Mouse (Mus musculus) olfactory bulb, adult 2 months (tissue): ENCODE measurements around the gene Galnt2. TPM values are rescaled to one million over a fixed set of nuclear protein-coding genes. Genes with fewer than 3 reads are reported as not detected.

Experiments
- H3K27ac ChIP-seq: fragments of 200-500 bp; 2 replicates; pipeline ENCODE4 v1.5.1; 2012; ENCODE audit warnings: low read depth, low read length; ENCODE audit not compliant: insufficient read depth
- H3K4me1 ChIP-seq: fragments of 200-500 bp; 2 replicates; pipeline ENCODE4 v1.6.1; 2012; ENCODE audit warnings: low read length; ENCODE audit not compliant: control insufficient read depth, insufficient read depth
- H3K4me3 ChIP-seq: fragments of 200-500 bp; 2 replicates; pipeline ENCODE4 v1.5.1; 2012; ENCODE audit warnings: mild to moderate bottlenecking, low read depth, low read length, moderate library complexity; ENCODE audit not compliant: insufficient read depth
- CTCF ChIP-seq: fragments of 200-500 bp; IDR thresholded peaks from 2 replicates; pipeline ENCODE4 v1.5.1; 2012; ENCODE audit warnings: low read depth, mild to moderate bottlenecking, low read length, moderate library complexity; ENCODE audit not compliant: insufficient read depth
- POLR2A ChIP-seq: fragments of 200-500 bp; IDR thresholded peaks from 2 replicates; pipeline ENCODE4 v1.6.1; 2012; ENCODE audit warnings: mild to moderate bottlenecking, low read depth, low read length, moderate library complexity; ENCODE audit not compliant: insufficient read depth
- WGBS: fragments of 180-500 bp; shearing (Covaris S2); methylation state at CpG from one replicate; pipeline ENCODE4 v1.1.7; 2018; 5-methylcytosine and 5-hydroxymethylcytosine counted together
- polyA plus RNA-seq: library from polyadenylated mRNA; stranded (reverse); fragments of >200 nt; gene quantifications from 2 replicates; pipeline ENCODE4 v1.2.4, GENCODE M21; 2012; ENCODE audit warnings: low replicate concordance; ENCODE audit not compliant: missing spikeins, insufficient read depth, insufficient read length

The Galnt2 gene
- polyA plus RNA-seq, 1 experiment, result not detected

- H3K4me1 ChIP-seq, result peaks cover 41% of the 10 kb centered on the region
- no peak overlapping the region for H3K4me3 ChIP-seq
- TF ChIP-seq POLR2A (no peak), CTCF (no peak)
- no peak overlapping the region for H3K27ac ChIP-seq
- 68% methylated on average over 15 of the region's 15 CpGs for WGBS
These were observed 72.2 kb downstream of the Galnt2 start for GRCm38 (mm10) chr8:124303211-124303902.

GRCm38 (mm10) chr8:124304141-124304540 is 73.0 kb downstream of the Galnt2 start:
- 77% methylated on average over 4 of the region's 4 CpGs for WGBS
- H3K27ac ChIP-seq, result no peak overlapping the region
- TF ChIP-seq CTCF (no peak), POLR2A (no peak)
- no peak overlapping the region for H3K4me3 ChIP-seq
- H3K4me1 ChIP-seq, result peaks cover 41% of the 10 kb centered on the region

GRCm38 (mm10) chr8:124306574-124306973 is 75.4 kb downstream of the Galnt2 start:
- Histone ChIP-seq H3K27ac (no peak overlapping the region), H3K4me1 (peaks cover 30% of the 10 kb centered on the region), H3K4me3 (no peak overlapping the region)
- 64% methylated on average over 7 of the region's 7 CpGs for whole genome bisulfite sequencing
- TF ChIP-seq CTCF, result no peak
- TF ChIP-seq POLR2A, result no peak

- 93% methylated on average over 10 of the region's 10 CpGs for WGBS
- Histone ChIP-seq H3K27ac (no peak overlapping the region), H3K4me1 (peaks cover 30% of the 10 kb centered on the region), H3K4me3 (no peak overlapping the region)
- TF ChIP-seq CTCF (no peak), POLR2A (no peak)
These were observed 76.5 kb downstream of the Galnt2 start for GRCm38 (mm10) chr8:124307700-124308099.

GRCm38 (mm10) chr8:124310509-124310908 is 79.3 kb downstream of the Galnt2 start:
- no peak overlapping the region for H3K27ac ChIP-seq
- WGBS, result 95% methylated on average over 13 of the region's 13 CpGs
- TF ChIP-seq POLR2A (no peak), CTCF (no peak)
- peaks cover 21% of the 10 kb centered on the region for H3K4me1 ChIP-seq
- H3K4me3 ChIP-seq, result no peak overlapping the region

GRCm38 (mm10) chr8:124311111-124311510 is 79.9 kb downstream of the Galnt2 start:
- no peak overlapping the region for H3K27ac ChIP-seq
- H3K4me3 ChIP-seq, result no peak overlapping the region
- TF ChIP-seq POLR2A (no peak), CTCF (no peak)
- 93% methylated on average over 6 of the region's 6 CpGs for whole genome bisulfite sequencing
- peaks cover 25% of the 10 kb centered on the region for H3K4me1 ChIP-seq

- 90% methylated on average over 17 of the region's 17 CpGs for WGBS
- peaks cover 31% of the 10 kb centered on the region for H3K4me1 ChIP-seq
- H3K4me3 ChIP-seq, result no peak overlapping the region
- TF ChIP-seq POLR2A, result no peak
- no peak for TF ChIP-seq CTCF
- no peak overlapping the region for H3K27ac ChIP-seq
These were observed 80.5 kb downstream of the Galnt2 start for GRCm38 (mm10) chr8:124311723-124312122.

- WGBS, result 93% methylated on average over 10 of the region's 10 CpGs
- no peak overlapping the region for H3K4me3 ChIP-seq
These were observed 81.0 kb downstream of the Galnt2 start for GRCm38 (mm10) chr8:124312228-124312627.

GRCm38 (mm10) chr8:124314803-124315202 is 83.6 kb downstream of the Galnt2 start:
- H3K4me1 ChIP-seq, result peaks cover 48% of the 10 kb centered on the region
- 47% methylated on average over 10 of the region's 10 CpGs for WGBS
- H3K27ac ChIP-seq, result peak overlapping the region; percentile 16; the same call in 1 of the 2 replicates
- TF ChIP-seq CTCF, result no peak
- no peak for TF ChIP-seq POLR2A
- H3K4me3 ChIP-seq, result no peak overlapping the region

More at GRCm38 (mm10) chr8:124312228-124312627, 81.0 kb downstream of the Galnt2 start:
- TF ChIP-seq POLR2A (no peak), CTCF (no peak)
- H3K27ac ChIP-seq, result no peak overlapping the region
- H3K4me1 ChIP-seq, result peaks cover 35% of the 10 kb centered on the region
